Mouse (Mus musculus) neural tube, embryonic 15.5 days (tissue): ENCODE results near the gene Abcf3. TPM values are rescaled to one million over a fixed set of nuclear protein-coding genes. Genes with fewer than 3 reads are reported as not detected.

Source experiments
- ATAC-seq: fragments of 200-750 bp; cut with Nextera tagmentation; 2 replicates; pipeline ENCODE4 v1.8.0; 2017; ENCODE audit warnings: mild to moderate bottlenecking, moderate TSS enrichment, moderate library complexity; ENCODE audit not compliant: low FRiP score
- H3K27ac ChIP-seq: fragments of 300-500 bp; sonication (generic); replicated peaks from 2 replicates; pipeline ENCODE4 v1.5.1; 2015; ENCODE audit warnings: mild to moderate bottlenecking, inconsistent platforms
- H3K27me3 ChIP-seq: fragments of 300-500 bp; sonication (generic); replicated peaks from 2 replicates; pipeline ENCODE4 v1.6.1; 2015; ENCODE audit warnings: inconsistent platforms
- H3K36me3 ChIP-seq: fragments of 300-500 bp; sonication (generic); 2 replicates; pipeline ENCODE4 v1.6.1; 2015; ENCODE audit warnings: inconsistent platforms
- H3K4me1 ChIP-seq: fragments of 300-500 bp; sonication (generic); 2 replicates; pipeline ENCODE4 v1.6.1; 2015; ENCODE audit warnings: inconsistent platforms
- H3K4me2 ChIP-seq: fragments of 300-500 bp; sonication (generic); 2 replicates; pipeline ENCODE4 v1.6.1; 2015; ENCODE audit warnings: inconsistent platforms, mild to moderate bottlenecking, moderate library complexity
- H3K4me3 ChIP-seq: fragments of 300-500 bp; sonication (generic); replicated peaks from 2 replicates; pipeline ENCODE4 v1.5.1; 2015; ENCODE audit warnings: mild to moderate bottlenecking, inconsistent platforms
- H3K9ac ChIP-seq: fragments of 300-500 bp; sonication (generic); replicated peaks from 2 replicates; pipeline ENCODE4 v1.6.1; 2015; ENCODE audit warnings: mild to moderate bottlenecking, inconsistent platforms
- H3K9me3 ChIP-seq: fragments of 300-500 bp; sonication (generic); replicated peaks from 2 replicates; pipeline ENCODE4 v1.6.1; 2016; ENCODE audit warnings: inconsistent platforms
- WGBS: fragments of 180-500 bp; shearing (Covaris S2); methylation state at CpG from one replicate; pipeline ENCODE4 v1.1.7; 2015; ENCODE audit warnings: mixed read lengths; 5-methylcytosine and 5-hydroxymethylcytosine counted together
- polyA plus RNA-seq: library from polyadenylated mRNA; unstranded; fragments of >200 nt; fragmentation: Nextera tagmentation; extraction: Ambion mirVana; gene quantifications from 2 replicates; pipeline ENCODE4 v1.2.1, GENCODE M21; 2015

The Abcf3 gene
- polyA plus RNA-seq = 91.1 and 93.2 TPM in 2 replicates

DNA sequence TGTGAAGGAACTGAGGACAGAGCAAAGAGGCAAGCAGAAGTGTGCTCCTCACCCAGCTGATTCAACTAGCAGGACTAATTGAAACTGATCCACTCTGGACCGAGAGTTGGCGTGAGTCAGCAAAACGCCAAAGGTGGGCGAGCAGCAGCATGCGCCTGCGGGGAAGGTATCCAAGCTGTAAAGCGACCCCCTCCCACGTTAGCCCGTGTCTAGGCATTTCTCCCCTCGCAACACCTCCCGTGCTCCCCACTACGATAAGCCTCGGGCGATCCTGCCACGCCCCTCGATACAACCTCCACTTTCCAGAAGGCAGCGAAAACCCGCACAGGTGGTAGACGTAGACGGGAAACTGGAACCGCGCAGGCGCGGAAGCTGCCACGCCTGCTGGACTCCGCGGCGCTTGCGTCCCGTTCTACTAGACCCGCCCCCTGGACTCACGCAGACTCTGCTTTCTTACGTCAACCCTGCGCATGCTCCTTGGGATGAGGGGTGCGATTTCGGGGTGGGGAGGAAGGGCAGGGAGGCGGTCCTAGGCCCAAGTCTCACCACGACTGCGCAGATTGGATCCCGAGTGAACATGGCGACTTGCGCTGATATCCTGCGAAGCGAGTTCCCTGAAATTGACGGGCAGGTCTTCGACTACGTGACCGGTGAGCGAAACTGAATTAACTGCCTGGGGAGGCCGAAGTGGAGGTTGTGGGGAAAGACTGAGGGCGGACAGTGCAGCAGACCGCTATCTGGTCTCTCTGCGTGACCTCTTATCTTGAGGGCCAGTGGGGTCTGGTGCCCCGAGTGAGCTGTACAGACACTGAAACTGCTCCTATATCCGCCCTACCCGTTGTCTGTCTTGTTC lies at the start of gene Abcf3:
TSS of gene Abcf3 (plus strand) at position 482 of the 853 bp plus-strand sequence.
- H3K9ac ChIP-seq = peak within 1 kb of the TSS; percentile 93
- peaks cover 59% of the 10 kb centered on the region for H3K36me3 ChIP-seq
- peak; percentile 98 for ATAC-seq
- H3K27me3 ChIP-seq = no peaks in the 10 kb centered on the region
- H3K4me2 ChIP-seq = peak within 1 kb of the TSS; percentile 84
- peaks cover 23% of the 10 kb centered on the region for H3K4me1 ChIP-seq
- H3K4me3 ChIP-seq = peak within 1 kb of the TSS; percentile 89
- peak within 1 kb of the TSS; percentile 79 for H3K27ac ChIP-seq
- H3K9me3 ChIP-seq = no peaks in the 10 kb centered on the region
- under 1% methylated on average over 56 of the region's 56 CpGs for WGBS

DNA sequence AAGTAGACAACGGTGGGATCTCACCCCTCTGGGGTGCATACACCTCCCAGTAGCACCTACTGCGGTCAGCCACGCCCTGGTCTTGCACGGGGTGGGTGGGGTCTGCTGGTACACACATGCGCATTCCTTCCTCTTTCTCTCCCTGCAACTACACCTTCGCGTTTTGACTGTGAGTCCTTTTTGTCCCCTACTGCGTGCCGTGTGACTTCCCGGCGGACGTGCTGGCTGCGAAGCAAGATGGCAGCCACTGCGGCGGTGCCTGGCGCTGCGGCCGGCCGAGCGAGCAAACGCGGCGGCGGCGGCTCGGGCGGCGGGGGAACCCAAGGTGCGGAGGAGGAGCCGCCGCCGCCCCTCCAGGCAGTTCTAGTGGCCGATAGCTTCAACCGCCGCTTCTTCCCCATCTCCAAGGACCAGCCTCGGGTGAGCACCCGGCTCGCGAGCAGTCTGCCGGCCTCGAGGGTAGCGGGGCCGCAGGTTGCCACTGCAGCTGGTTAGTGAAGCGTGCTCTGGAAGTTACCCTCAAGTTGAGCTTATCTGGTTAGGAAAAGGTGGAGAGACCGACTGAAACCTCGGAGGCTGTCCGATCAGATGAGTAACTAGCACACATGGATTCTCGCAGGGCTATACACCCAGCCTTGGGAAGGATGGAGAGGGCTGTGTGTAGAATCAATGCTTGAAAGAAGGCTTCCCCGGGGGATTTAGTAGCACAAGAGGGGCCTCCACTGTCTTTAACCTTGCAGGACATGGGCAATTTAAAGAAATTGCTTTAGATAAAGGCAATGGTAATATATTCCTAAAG lies 49.5 kb upstream of the Abcf3 start, which contains the start of gene Eif2b5:
TSS of gene Eif2b5 (plus strand) at position 141 of the 799 bp plus-strand sequence.
- ATAC-seq = peak; percentile 94
- Histone ChIP-seq H3K4me1 (peaks cover 24% of the 10 kb centered on the region), H3K27ac (peak within 1 kb of the TSS; percentile 87), H3K36me3 (peaks cover 32% of the 10 kb centered on the region), H3K4me2 (peak within 1 kb of the TSS; percentile 85), H3K27me3 (no peaks in the 10 kb centered on the region), H3K4me3 (peak within 1 kb of the TSS; percentile 94), H3K9ac (peak within 1 kb of the TSS; percentile 94), H3K9me3 (no peaks in the 10 kb centered on the region)
- WGBS = 1% methylated on average over 49 of the region's 49 CpGs

DNA sequence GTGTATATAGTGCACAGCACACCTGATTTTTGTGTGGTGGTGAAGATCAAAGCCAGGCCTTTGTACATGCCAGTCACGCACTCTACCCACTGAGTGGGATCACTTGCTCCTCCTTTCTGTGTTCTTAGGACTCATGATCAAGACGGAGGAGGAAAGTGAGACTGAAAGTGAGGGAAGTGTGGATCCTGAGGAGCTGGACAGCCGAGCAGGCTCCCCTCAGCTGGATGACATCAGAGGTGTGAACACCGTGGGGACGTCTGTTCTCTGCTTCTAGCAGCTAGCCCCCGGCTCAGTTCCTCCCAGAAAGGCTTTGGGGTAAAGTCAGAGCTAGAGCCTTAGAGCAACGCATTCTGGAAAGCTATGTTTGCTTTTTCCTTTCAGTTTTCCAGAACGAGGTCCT lies 42.4 kb upstream of the Abcf3 start:
- 84% methylated on average over 8 of the region's 8 CpGs for WGBS

DNA sequence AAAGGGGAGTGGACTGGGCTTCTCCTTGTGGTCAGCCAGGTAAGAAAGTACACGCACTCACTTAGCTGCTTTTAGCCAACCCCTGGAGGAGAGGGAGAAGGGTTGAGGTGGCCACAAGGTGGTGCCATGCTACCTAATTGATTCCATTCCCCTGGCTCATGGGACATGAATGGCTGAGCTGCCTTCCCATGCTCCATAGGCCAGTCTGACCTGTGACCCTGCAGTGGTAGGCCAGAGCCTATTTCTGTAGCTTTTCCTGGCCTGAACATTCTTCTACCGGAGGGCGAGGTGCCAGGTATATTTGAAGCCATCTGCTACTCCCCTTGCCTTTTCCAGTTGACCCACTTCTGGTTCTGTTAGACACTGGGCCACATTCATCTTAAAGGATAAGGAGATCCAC lies 39.0 kb upstream of the Abcf3 start:
- H3K27ac ChIP-seq = no peak overlapping the region
- no peak overlapping the region for H3K9ac ChIP-seq
- peaks cover 65% of the 10 kb centered on the region for H3K36me3 ChIP-seq
- H3K4me1 ChIP-seq = no peaks in the 10 kb centered on the region
- no peak overlapping the region for H3K4me3 ChIP-seq
- WGBS = 86% methylated on average over 3 of the region's 3 CpGs
- H3K27me3 ChIP-seq = no peaks in the 10 kb centered on the region
- no peak overlapping the region for H3K4me2 ChIP-seq
- ATAC-seq = peak; percentile 18; the same call in 1 of the 2 replicates
- H3K9me3 ChIP-seq = no peaks in the 10 kb centered on the region

More for the DNA sequence above, 42.4 kb upstream of the Abcf3 start:
- H3K27me3 ChIP-seq = no peaks in the 10 kb centered on the region
- no peak overlapping the region for H3K4me2 ChIP-seq
- H3K4me1 ChIP-seq = no peaks in the 10 kb centered on the region
- H3K9ac ChIP-seq = no peak overlapping the region
- peaks cover 95% of the 10 kb centered on the region for H3K36me3 ChIP-seq
- H3K9me3 ChIP-seq = no peaks in the 10 kb centered on the region
- no peak overlapping the region for H3K4me3 ChIP-seq
- no peak for ATAC-seq
- no peak overlapping the region for H3K27ac ChIP-seq

DNA sequence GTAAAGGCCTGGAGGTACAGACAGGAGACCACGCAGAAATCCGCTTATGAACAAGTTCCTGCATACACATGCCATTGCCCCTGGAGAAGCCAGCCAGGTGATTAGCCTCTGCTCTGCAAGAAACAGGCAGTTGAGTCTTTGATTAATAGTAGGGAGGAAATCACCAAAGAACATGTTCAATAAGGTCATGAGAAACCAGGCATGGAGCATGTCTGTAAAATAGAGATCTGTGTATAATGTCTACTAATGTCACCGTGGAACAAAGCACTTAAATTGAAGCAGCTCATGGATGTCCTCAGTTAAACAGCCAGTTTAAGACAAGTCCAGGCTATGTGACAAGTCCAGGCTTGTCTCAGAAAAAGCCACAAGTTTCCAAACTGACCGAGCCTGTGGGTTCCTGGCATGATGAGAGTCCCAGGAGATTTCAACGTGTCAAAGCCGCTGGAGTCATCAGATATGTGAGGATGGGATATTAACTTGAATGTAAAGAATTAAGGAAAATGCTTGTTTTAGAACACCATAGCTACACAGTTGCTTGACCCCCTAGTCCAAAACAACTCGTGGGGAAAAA lies 37.0 kb upstream of the Abcf3 start:
- WGBS = 92% methylated on average over 7 of the region's 7 CpGs

DNA sequence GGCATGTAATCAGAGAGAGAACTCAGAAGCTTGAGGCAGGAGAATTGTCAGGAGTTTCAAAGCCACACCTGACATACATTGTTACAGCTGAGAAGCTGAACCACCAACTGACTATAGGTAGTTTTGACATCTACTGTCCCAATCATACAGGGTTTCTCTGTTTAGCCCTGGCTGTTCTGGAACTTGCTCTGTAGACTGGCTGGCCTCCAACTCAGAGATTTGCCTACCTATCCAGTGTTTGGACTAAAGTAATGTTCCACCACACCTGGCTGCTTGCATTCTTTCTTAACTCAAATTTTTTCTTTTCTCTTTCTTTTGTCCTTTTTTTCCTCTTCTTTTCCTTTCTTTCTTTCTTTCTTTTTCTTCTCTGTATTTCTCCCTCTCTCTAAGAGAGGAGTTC lies 32.3 kb upstream of the Abcf3 start:
- Histone ChIP-seq H3K9me3 (no peaks in the 10 kb centered on the region), H3K27ac (peak overlapping the region; percentile 91), H3K4me1 (peaks cover 39% of the 10 kb centered on the region), H3K27me3 (no peaks in the 10 kb centered on the region), H3K4me3 (peak overlapping the region; percentile 70), H3K9ac (peak overlapping the region; percentile 93), H3K4me2 (peak overlapping the region; percentile 95), H3K36me3 (peaks cover 11% of the 10 kb centered on the region)
- ATAC-seq = no peak

More for the DNA sequence above, 37.0 kb upstream of the Abcf3 start:
- Histone ChIP-seq H3K36me3 (peaks cover 46% of the 10 kb centered on the region), H3K4me1 (peaks cover 5% of the 10 kb centered on the region), H3K9ac (no peak overlapping the region), H3K4me3 (no peak overlapping the region), H3K27ac (no peak overlapping the region), H3K4me2 (no peak overlapping the region), H3K9me3 (no peaks in the 10 kb centered on the region), H3K27me3 (no peaks in the 10 kb centered on the region)
- ATAC-seq = no peak

DNA sequence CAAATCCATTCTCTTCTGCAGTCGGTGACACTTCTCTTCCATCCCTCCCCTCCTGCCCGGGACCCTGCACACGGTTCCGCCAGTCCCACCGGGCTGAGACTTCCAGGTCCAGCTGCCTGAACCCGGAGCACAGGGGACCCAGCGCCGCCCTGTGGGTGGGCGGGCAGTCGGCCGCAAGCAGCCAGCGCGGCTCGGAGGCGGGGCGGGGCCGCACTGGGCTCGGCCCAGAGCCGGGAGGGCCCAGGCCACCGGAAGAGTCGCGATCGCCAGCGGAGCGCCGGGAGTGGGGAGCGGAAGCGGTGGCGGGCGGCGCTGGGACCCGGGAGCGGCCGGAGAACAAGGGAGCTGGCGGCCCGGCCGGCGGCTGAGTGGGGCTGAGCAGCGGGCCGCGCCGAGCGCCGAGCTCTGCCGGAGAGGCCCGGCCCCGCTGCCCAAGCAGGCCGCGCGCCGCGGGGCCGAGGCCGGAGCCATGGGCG lies 31.6 kb upstream of the Abcf3 start, which contains the start of gene Dvl3:
TSS of gene Dvl3 (plus strand) at position 257 of the 476 bp plus-strand sequence.
- H3K36me3 ChIP-seq = peaks cover 16% of the 10 kb centered on the region
- H3K9me3 ChIP-seq = no peaks in the 10 kb centered on the region
- peak within 1 kb of the TSS; percentile 70 for H3K4me3 ChIP-seq
- H3K4me1 ChIP-seq = peaks cover 39% of the 10 kb centered on the region
- H3K27ac ChIP-seq = peak within 1 kb of the TSS; percentile 91
- H3K9ac ChIP-seq = peak within 1 kb of the TSS; percentile 93
- H3K4me2 ChIP-seq = peak within 1 kb of the TSS; percentile 95
- ATAC-seq = peak; percentile 95
- no peaks in the 10 kb centered on the region for H3K27me3 ChIP-seq
- under 1% methylated on average over 49 of the region's 55 CpGs for WGBS

DNA sequence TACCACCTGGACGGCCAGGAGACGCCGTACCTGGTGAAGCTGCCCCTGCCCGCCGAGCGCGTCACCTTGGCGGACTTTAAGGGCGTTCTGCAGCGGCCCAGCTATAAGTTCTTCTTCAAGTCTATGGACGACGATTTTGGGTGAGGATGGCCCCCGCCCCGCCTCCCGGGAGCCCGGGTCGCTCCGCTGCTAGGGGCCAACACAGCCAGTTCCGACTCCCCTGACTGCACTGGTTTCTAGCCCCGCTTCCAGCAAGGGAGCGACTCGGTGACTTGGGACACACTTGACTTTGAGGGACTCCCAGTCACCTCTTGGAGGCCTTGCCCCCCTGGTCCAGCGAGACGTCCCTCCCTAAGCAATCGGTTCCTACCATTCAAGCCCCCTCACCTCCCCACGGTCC lies 31.2 kb upstream of the Abcf3 start:
- peak; percentile 60 for ATAC-seq
- H3K27me3 ChIP-seq = no peaks in the 10 kb centered on the region

DNA sequence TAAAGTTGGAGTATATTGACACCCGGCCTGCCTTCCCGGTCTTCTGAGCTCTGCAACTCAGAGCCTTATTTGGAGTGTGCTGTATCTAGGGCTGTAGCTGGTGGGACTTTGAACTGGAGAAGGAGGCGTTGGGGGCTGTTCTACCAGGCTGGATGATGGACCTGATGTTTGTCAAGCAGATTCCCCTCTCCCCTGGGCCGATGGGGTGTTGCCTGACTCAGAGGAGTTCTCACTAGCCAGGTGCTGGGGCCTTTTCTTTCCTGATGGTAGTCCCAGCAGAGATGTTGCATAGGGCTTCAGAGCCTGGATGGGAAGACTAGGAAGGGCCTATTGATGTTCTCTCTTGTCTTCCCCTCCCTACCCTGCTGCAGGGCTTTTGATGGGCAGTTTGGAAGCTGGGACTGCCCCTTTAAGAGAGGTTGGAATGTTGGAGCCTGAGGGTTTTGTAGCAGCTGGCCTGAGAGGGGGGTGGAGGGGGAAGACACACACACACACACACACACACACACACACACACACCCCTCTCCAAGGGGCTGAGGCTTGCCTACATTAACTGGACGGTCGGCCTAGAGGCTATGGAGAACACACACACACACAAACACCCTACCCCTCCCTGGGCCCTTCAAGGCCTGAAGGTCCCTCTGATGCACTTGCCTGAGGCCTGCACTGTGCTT lies 30.5 kb upstream of the Abcf3 start:
- H3K4me2 ChIP-seq = peak overlapping the region; percentile 95
- H3K9ac ChIP-seq = peak overlapping the region; percentile 93
- H3K9me3 ChIP-seq = no peaks in the 10 kb centered on the region
- 0% methylated on average over 6 of the region's 6 CpGs for WGBS
- peaks cover 39% of the 10 kb centered on the region for H3K4me1 ChIP-seq
- ATAC-seq = peak; percentile 35
- no peaks in the 10 kb centered on the region for H3K27me3 ChIP-seq
- peak overlapping the region; percentile 70 for H3K4me3 ChIP-seq
- H3K36me3 ChIP-seq = peaks cover 21% of the 10 kb centered on the region
- H3K27ac ChIP-seq = peak overlapping the region; percentile 91

More for the DNA sequence above, 31.2 kb upstream of the Abcf3 start:
- H3K9me3 ChIP-seq = no peaks in the 10 kb centered on the region
- peak overlapping the region; percentile 91 for H3K27ac ChIP-seq
- H3K4me3 ChIP-seq = peak overlapping the region; percentile 70
- peaks cover 39% of the 10 kb centered on the region for H3K4me1 ChIP-seq
- peak overlapping the region; percentile 93 for H3K9ac ChIP-seq
- peaks cover 20% of the 10 kb centered on the region for H3K36me3 ChIP-seq
- H3K4me2 ChIP-seq = peak overlapping the region; percentile 95
- under 1% methylated on average over 26 of the region's 26 CpGs for WGBS

DNA sequence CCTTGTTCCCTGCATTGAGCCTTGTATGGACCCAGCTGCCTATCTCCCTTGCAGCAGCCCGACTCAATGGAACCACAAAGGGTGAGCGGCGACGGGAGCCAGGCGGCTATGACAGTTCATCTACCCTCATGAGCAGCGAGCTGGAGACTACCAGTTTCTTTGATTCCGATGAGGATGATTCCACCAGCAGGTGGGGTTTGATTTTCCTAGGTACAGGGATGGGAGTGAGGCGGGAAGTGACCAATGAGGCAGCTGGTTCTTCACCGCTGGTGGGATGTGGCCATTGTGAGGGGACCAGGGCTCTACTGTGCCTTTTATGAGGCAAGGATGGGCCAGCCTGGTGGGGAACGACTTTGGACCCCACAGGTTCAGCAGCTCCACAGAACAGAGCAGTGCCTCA lies 24.5 kb upstream of the Abcf3 start:
- Histone ChIP-seq H3K9me3 (no peaks in the 10 kb centered on the region), H3K4me1 (peaks cover 22% of the 10 kb centered on the region), H3K9ac (no peak overlapping the region), H3K4me2 (no peak overlapping the region), H3K4me3 (no peak overlapping the region), H3K27me3 (no peaks in the 10 kb centered on the region), H3K36me3 (peaks cover 79% of the 10 kb centered on the region), H3K27ac (no peak overlapping the region)
- no peak for ATAC-seq
- WGBS = 86% methylated on average over 10 of the region's 10 CpGs

DNA sequence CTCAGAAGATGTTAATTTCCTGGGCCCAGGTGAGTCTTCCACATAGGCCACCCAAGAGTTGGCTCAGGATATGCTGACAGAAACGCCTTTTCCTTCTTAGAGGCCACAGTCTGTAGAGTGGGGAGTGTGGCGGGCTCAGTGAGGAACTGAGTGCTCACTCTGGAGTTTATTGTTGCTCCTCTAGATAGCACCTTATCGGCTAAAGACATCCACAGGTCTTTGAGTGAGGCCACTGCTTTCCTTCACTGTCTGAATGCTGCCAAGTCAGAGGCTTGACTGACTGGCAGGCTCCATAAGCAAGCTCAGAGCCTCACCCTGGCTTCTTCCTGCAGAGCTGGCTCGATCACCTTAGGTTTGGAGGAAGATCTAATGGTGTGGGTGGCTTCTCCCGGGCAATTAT lies 19.6 kb upstream of the Abcf3 start:
- H3K4me3 ChIP-seq = no peak overlapping the region
- no peaks in the 10 kb centered on the region for H3K9me3 ChIP-seq
- H3K4me2 ChIP-seq = no peak overlapping the region
- 92% methylated on average over 5 of the region's 5 CpGs for WGBS
- H3K9ac ChIP-seq = no peak overlapping the region
- ATAC-seq = no peak
- H3K4me1 ChIP-seq = 0 out of 2 replicates have a peak, but pooled peaks cover 4% of the 10 kb centered on the region
- no peak overlapping the region for H3K27ac ChIP-seq
- H3K36me3 ChIP-seq = peaks cover 94% of the 10 kb centered on the region
- H3K27me3 ChIP-seq = no peaks in the 10 kb centered on the region
